Comparison of ENCODE assay signal across 9 mouse cellular contexts in the genomic region with DNA sequence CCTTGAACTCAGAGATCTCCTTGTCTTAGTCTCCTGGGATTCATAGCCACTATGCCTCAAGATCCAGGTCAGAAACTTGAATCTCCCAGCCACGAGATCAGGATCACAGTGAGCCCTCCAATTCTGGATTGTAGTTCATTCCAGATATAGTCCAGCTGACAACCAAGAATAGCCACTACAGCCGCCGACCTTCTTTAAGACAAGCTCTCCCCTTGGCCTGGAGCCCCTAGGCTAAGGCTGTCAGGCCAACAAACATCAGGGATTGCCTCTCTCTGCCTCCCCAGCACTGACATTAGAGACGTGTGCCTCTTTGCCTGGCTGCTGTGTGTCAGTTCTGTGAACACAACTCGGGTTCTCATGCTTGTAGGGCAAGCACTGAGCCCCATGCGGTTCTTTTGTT. TPM values are rescaled to one million over a fixed set of nuclear protein-coding genes. Genes with fewer than 3 reads are reported as not detected.
DNase-seq lines count a peak whose midpoint lies in the region; ATAC-seq and TF ChIP-seq lines count a peak whose summit lies in the region.
"Had no signal": no experiment of that assay in that cellular context is flagged by ENCODE, and none has a peak within 500 bp of the region (broad histone marks: within the 10 kb centered on the region; RNA-seq: fewer than 3 reads in every experiment).

No protein-coding gene starts in this region.

- peaks cover 4% of the 10 kb centered on the region for H3K4me1 ChIP-seq in heart, adult 2 months (ENCODE audit: control insufficient read depth, insufficient read depth, low read length)
- peaks cover 26% of the 10 kb centered on the region for H3K4me1 ChIP-seq in liver, embryonic 12.5 days

- no peak for ATAC-seq in liver, embryonic 12.5 days

- TF ChIP-seq EP300 in heart, adult 2 months (IDR thresholded peaks at IDR 0.05; ENCODE audit: insufficient read depth, low read depth, low read length): no peak

- H3K36me3 ChIP-seq in heart, adult 2 months (ENCODE audit: control insufficient read depth, insufficient read depth, low read length): no peaks in the 10 kb centered on the region
- H3K36me3 ChIP-seq in liver, embryonic 12.5 days: peaks cover 21% of the 10 kb centered on the region

- intact Hi-C loops in heart, adult 2 months (cut with DNase I): no loop called here
- intact Hi-C loops in heart, postnatal 36 days (cut with DNase I): loop anchor here (5.0 kb wide), 1 partner anchor 112 kb away; a partner anchor contains a TSS

- DNase-seq in heart, adult 2 months: no peak
- DNase-seq in heart, postnatal 36 days: no peak
- peak; percentile 16 for DNase-seq in R1 (ENCODE audit: low read depth, low spot score)
- peak; percentile 18 for DNase-seq in gastrocnemius, postnatal 25 days
- DNase-seq in spleen, postnatal 14 days (ENCODE audit: low spot score in 2 of 2): no peak
- no peak for DNase-seq in spleen, adult 18-20 months
- DNase-seq in adrenal gland, adult 8-10 months: no peak

- whole genome bisulfite sequencing in heart, adult 2 months: 65% methylated on average over 6 of the region's 6 CpGs
- WGBS in liver, embryonic 12.5 days (ENCODE audit: insufficient replicate concordance): 78% methylated on average over 6 of the region's 6 CpGs

- no peaks in the 10 kb centered on the region for H3K27me3 ChIP-seq in heart, adult 2 months (ENCODE audit: control insufficient read depth, insufficient read depth, low read length)
- H3K27me3 ChIP-seq in liver, embryonic 12.5 days (replicated peaks): no peaks in the 10 kb centered on the region
- H3K27me3 ChIP-seq: Patski had no signal

- no peak for TF ChIP-seq CTCF in heart, adult 2 months (IDR thresholded peaks at IDR 0.05)

- H3K27ac ChIP-seq in heart, adult 2 months: peak overlapping the region; percentile 98
- H3K27ac ChIP-seq in liver, embryonic 12.5 days: 0 out of 2 replicates have a peak overlapping the region, but pooled peaks have one; percentile 73

- H3K9ac ChIP-seq in heart, adult 2 months (ENCODE audit: low read depth, low read length): no peak overlapping the region
- H3K9ac ChIP-seq in liver, embryonic 12.5 days: peak overlapping the region; percentile 75

- H3K4me3 ChIP-seq in heart, adult 2 months: no peak overlapping the region
- H3K4me3 ChIP-seq in liver, embryonic 12.5 days: peak overlapping the region; percentile 89

- H3K9me3 ChIP-seq in liver, embryonic 12.5 days (replicated peaks): no peaks in the 10 kb centered on the region

- H3K79me2 ChIP-seq in heart, adult 2 months (replicated peaks; ENCODE audit: control insufficient read depth, insufficient read depth, low read length): no peaks in the 10 kb centered on the region

- H3K4me2 ChIP-seq in liver, embryonic 12.5 days: peak overlapping the region; percentile 94

- no peak for TF ChIP-seq POLR2A in heart, adult 2 months (IDR thresholded peaks at IDR 0.05; ENCODE audit: insufficient read depth, low read depth, low read length)

RNA-seq across cellular contexts. Expression of a gene that starts 1.1 kb away (rescaled TPM):
- total RNA-seq in heart, adult 2 months (2021): 1 to 10 TPM; 6.7 to 6.8 TPM
- 3.0 and 6.1 TPM in 2 replicates for polyA plus RNA-seq in heart, adult 2 months (2012; rRNA removed)
- total RNA-seq in heart, postnatal 36 days (2021): 1 to 10 TPM; 5.0 to 8.2 TPM
- total RNA-seq in gastrocnemius, postnatal 25 days (2021): 1 to 10 TPM; 5.0 to 5.6 TPM
- 19.8 and 20.8 TPM in 2 replicates for polyA plus RNA-seq in liver, embryonic 12.5 days (2016; fragmentation: Nextera tagmentation; extraction: Ambion mirVana)
- total RNA-seq in adrenal gland, adult 8-10 months (2022): 10 to 100 TPM in 2 of 4 experiments, 1 to 10 TPM in 2; 9.3 to 15.2 (median 10.7) TPM

RNA-seq across cellular contexts. Expression of a gene that starts 1.2 kb away (rescaled TPM):
- 1 to 10 TPM; 6.4 to 6.6 TPM for total RNA-seq in heart, adult 2 months (2021)
- polyA plus RNA-seq in heart, adult 2 months (2012; rRNA removed): 3.3 and 6.3 TPM in 2 replicates
- 1 to 10 TPM; 5.5 to 6.9 TPM for total RNA-seq in heart, postnatal 36 days (2021)
- 1 to 10 TPM; 6.3 to 7.4 TPM for total RNA-seq in gastrocnemius, postnatal 25 days (2021)
- 18.1 and 18.3 TPM in 2 replicates for polyA plus RNA-seq in liver, embryonic 12.5 days (2016; fragmentation: Nextera tagmentation; extraction: Ambion mirVana)
- 10 to 100 TPM; 15.4 to 17.8 (median 17.0) TPM for total RNA-seq in adrenal gland, adult 8-10 months (2022)

RNA-seq across cellular contexts. Expression of a gene that starts 39.2 kb away (rescaled TPM):
- total RNA-seq in heart, adult 2 months (2021): not detected
- polyA plus RNA-seq in heart, adult 2 months (2012; rRNA removed): 0.08 and 0.38 TPM in 2 replicates
- total RNA-seq in heart, postnatal 36 days (2021): under 1 TPM in 1 of 2 experiments, not detected in 1; 0.27 TPM
- not detected for total RNA-seq in gastrocnemius, postnatal 25 days (2021)
- polyA plus RNA-seq in liver, embryonic 12.5 days (2016; fragmentation: Nextera tagmentation; extraction: Ambion mirVana): 17.8 and 19.5 TPM in 2 replicates
- total RNA-seq in adrenal gland, adult 8-10 months (2022): under 1 TPM in 3 of 4 experiments, not detected in 1; 0.45 to 0.86 (median 0.52) TPM

Comparison
In these comparisons a context has a peak if more than half of its experiments do, and no peak if none do; other contexts are left out.
1. DNase-seq: peak in R1 (single experiment) and gastrocnemius, postnatal 25 days (single experiment); none in heart, adult 2 months (0 of 2), heart, postnatal 36 days (0 of 2), spleen, postnatal 14 days (0 of 2), spleen, adult 18-20 months (0 of 2) and adrenal gland, adult 8-10 months (single experiment).